Mouse (Mus musculus) effector memory CD4-positive, alpha-beta T cell, adult 7 months (primary cell): ENCODE data around the gene Gm10220. TPM values are rescaled to one million over a fixed set of nuclear protein-coding genes. Genes with fewer than 3 reads are reported as not detected.

Source experiments
- polyA plus RNA-seq: library from polyadenylated mRNA; unstranded; fragments of 100-300 nt; shearing (Covaris generic); gene quantifications from one replicate; pipeline ENCODE4 v1.2.1, GENCODE M21; 2017

The Gm10220 gene
- not detected for polyA plus RNA-seq

GRCm38 (mm10) chr5:26121321-26121720 is at the start of gene Gm10220:
Gene Gm10220 (minus strand): TSS chr5:26121421.

GRCm38 (mm10) chr5:26105262-26105661 is 16.0 kb downstream of the Gm10220 start, which contains the start of gene 5031410I06Rik:
Gene 5031410I06Rik (minus strand): TSS chr5:26105362.

GRCm38 (mm10) chr5:26089191-26089590 is 32.0 kb downstream of the Gm10220 start, which contains the start of gene Gm10471:
Gene Gm10471 (minus strand): TSS chr5:26089291.

Other genes with a start within 250 kb of the Gm10220 start
- gene Gm21663, start 179.0 kb downstream of the Gm10220 start, polyA plus RNA-seq, result not detected
- gene Gm21671, start 167.0 kb downstream of the Gm10220 start, polyA plus RNA-seq, result not detected
- gene Gm21680, start 148.8 kb downstream of the Gm10220 start, polyA plus RNA-seq, result not detected
- gene Gm21698, start 132.8 kb downstream of the Gm10220 start, polyA plus RNA-seq, result not detected
- not detected for gene Gm1979, start 116.6 kb downstream of the Gm10220 start, polyA plus RNA-seq
- not detected for gene Gm5862, start 98.5 kb downstream of the Gm10220 start, polyA plus RNA-seq
- gene Speer4a, start 81.9 kb downstream of the Gm10220 start, polyA plus RNA-seq, result 0.24 TPM
- gene Gm7347, start 62.8 kb downstream of the Gm10220 start, polyA plus RNA-seq, result not detected
- gene Gm10471, start 32.1 kb downstream of the Gm10220 start, polyA plus RNA-seq, result not detected
- not detected for gene 5031410I06Rik, start 16.1 kb downstream of the Gm10220 start, polyA plus RNA-seq
- gene Gm7361, start 136.3 kb upstream of the Gm10220 start, polyA plus RNA-seq, result not detected